Mouse (Mus musculus): Measurements from ENCODE around the gene Pkd1l3.

- TF ChIP-seq CTCF (IDR thresholded peaks at IDR 0.05; ENCODE audit: low read depth, low read length) (no peak), GATA1 (IDR thresholded peaks at IDR 0.05; ENCODE audit: borderline replicate concordance, low read length) (no peak), GATA2 (IDR thresholded peaks at IDR 0.05; ENCODE audit: borderline replicate concordance, low read depth, low read length) (no peak)
Observed at GRCm38 (mm10) chr8:109640410-109640809, 26.1 kb downstream of the Pkd1l3 start.

Measured in G1E (cell line).